Mouse (Mus musculus) left cerebral cortex, postnatal 10 days (tissue): Measurements from ENCODE around the gene Lingo2. TPM values are rescaled to one million over a fixed set of nuclear protein-coding genes. Genes with fewer than 3 reads are reported as not detected.
"Not testable (repeated sequence)": the region's sequence is repeated elsewhere in the genome, so short reads cannot be mapped to it uniquely, and the experiment has no call there.

Experiments
- DNase-seq, 2 experiments: peaks; one replicate each; pipeline ENCODE4 v3.0.0; 2021 to 2022; ENCODE audit warnings: low spot score in 2 of 2, mixed read lengths in 1 of 2; ENCODE audit errors: extremely low spot score in 1 of 2
- intact Hi-C: fragments of 180-260 bp; cut with DNase I; formaldehyde crosslinking; loops from one replicate; pipeline ENCODE4 v1.15.1; 2025
- total RNA-seq, 2 experiments: library from RNA; stranded (reverse); gene quantifications; 2 replicates each; pipeline ENCODE4 v1.2.3; 2021

Gene Lingo2
- total RNA-seq, 2 experiments from 2014 or later: 88.1 to 91.8 TPM

- intact Hi-C loops: no loop called here
- DNase-seq: no peak
Measured at GRCm38 (mm10) chr4:36262436-36263169, 688.9 kb downstream of the Lingo2 start.

- intact Hi-C loops: no loop called here
- DNase-seq: peak; percentile 61 to 71
Measured at GRCm38 (mm10) chr4:36186231-36186922, 765.2 kb downstream of the Lingo2 start.

- intact Hi-C loops: no loop called here
- DNase-seq: no peak
Measured at GRCm38 (mm10) chr4:36183643-36184042, 767.9 kb downstream of the Lingo2 start.

GRCm38 (mm10) chr4:36170099-36170498, 781.4 kb downstream of the Lingo2 start:
- intact Hi-C loops: no loop called here
- DNase-seq: peak in 1 of 2 experiments; percentile 31

- intact Hi-C loops: no loop called here
- no peak for DNase-seq
Measured at GRCm38 (mm10) chr4:36131341-36131740, 820.2 kb downstream of the Lingo2 start.

GRCm38 (mm10) chr4:36095482-36095881, 856.1 kb downstream of the Lingo2 start:
- intact Hi-C loops: no loop called here
- DNase-seq: no peak

- DNase-seq: no peak
- intact Hi-C loops: no loop called here
Measured at GRCm38 (mm10) chr4:36081095-36081852, 870.3 kb downstream of the Lingo2 start.

GRCm38 (mm10) chr4:36078910-36079525, 872.5 kb downstream of the Lingo2 start:
- intact Hi-C loops: no loop called here
- no peak for DNase-seq

GRCm38 (mm10) chr4:36064701-36065100, 886.8 kb downstream of the Lingo2 start:
- DNase-seq, intact Hi-C loops: not testable (repeated sequence)

GRCm38 (mm10) chr4:36052791-36053376, 898.7 kb downstream of the Lingo2 start:
- DNase-seq: no peak
- intact Hi-C loops: no loop called here

GRCm38 (mm10) chr4:36040361-36040760, 911.2 kb downstream of the Lingo2 start:
- intact Hi-C loops: no loop called here
- DNase-seq: peak in 1 of 2 experiments; percentile 7

GRCm38 (mm10) chr4:36038742-36039141, 912.8 kb downstream of the Lingo2 start:
- intact Hi-C loops: no loop called here
- DNase-seq: no peak

- intact Hi-C loops: no loop called here
- no peak for DNase-seq
Measured at GRCm38 (mm10) chr4:36032039-36032438, 919.5 kb downstream of the Lingo2 start.

- DNase-seq: no peak
- intact Hi-C loops: no loop called here
Measured at GRCm38 (mm10) chr4:36014181-36014580, 937.4 kb downstream of the Lingo2 start.

- no peak for DNase-seq
Measured at GRCm38 (mm10) chr4:35992005-35992763, 959.4 kb downstream of the Lingo2 start.

GRCm38 (mm10) chr4:35986012-35986411, 965.5 kb downstream of the Lingo2 start:
- intact Hi-C loops: no loop called here

More at GRCm38 (mm10) chr4:35992005-35992763, 959.4 kb downstream of the Lingo2 start:
- intact Hi-C loops: no loop called here

GRCm38 (mm10) chr4:35963532-35963931, 988.0 kb downstream of the Lingo2 start:
- DNase-seq: no peak
- intact Hi-C loops: no loop called here

More at GRCm38 (mm10) chr4:35986012-35986411, 965.5 kb downstream of the Lingo2 start:
- DNase-seq: no peak

GRCm38 (mm10) chr4:35951894-35952293, 999.7 kb downstream of the Lingo2 start:
- no peak for DNase-seq
- intact Hi-C loops: no loop called here
